Mouse (Mus musculus) heart, embryonic 14.5 days (tissue): Measurements from ENCODE around the gene Ddx56. TPM values are rescaled to one million over a fixed set of nuclear protein-coding genes. Genes with fewer than 3 reads are reported as not detected.

ENCODE experiments used
- ATAC-seq: fragments of 200-750 bp; cut with Nextera tagmentation; 2 replicates; pipeline ENCODE4 v1.8.0; 2017; ENCODE audit warnings: low read depth, moderate TSS enrichment; ENCODE audit not compliant: insufficient number of reproducible peaks, insufficient read depth, low FRiP score
- H3K27ac ChIP-seq, 2 experiments: fragments of 200-500 bp in 1 of 2; fragments of 300-500 bp in 1 of 2; sonication (generic) in 1 of 2; replicated peaks in 1 of 2; 2 replicates each; pipeline ENCODE4 v1.5.1; 2012 to 2014; ENCODE audit warnings: low read depth in 2 of 2, low read length in 2 of 2, control low read depth in 1 of 2, mild to moderate bottlenecking in 1 of 2, mixed read lengths in 1 of 2; ENCODE audit not compliant: control insufficient read depth in 1 of 2, insufficient read depth in 1 of 2
- H3K27me3 ChIP-seq: fragments of 300-500 bp; sonication (generic); 2 replicates; pipeline ENCODE4 v1.6.1; 2014; ENCODE audit warnings: mild to moderate bottlenecking, low read length, control low read depth; ENCODE audit not compliant: control insufficient read depth, insufficient read depth
- H3K36me3 ChIP-seq: fragments of 300-500 bp; sonication (generic); 2 replicates; pipeline ENCODE4 v1.6.1; 2014; ENCODE audit warnings: mild to moderate bottlenecking, control low read depth, low read length, mixed read lengths; ENCODE audit not compliant: control insufficient read depth, insufficient read depth
- H3K4me1 ChIP-seq, 2 experiments: fragments of 200-500 bp in 1 of 2; fragments of 300-500 bp in 1 of 2; sonication (generic) in 1 of 2; 2 replicates each; pipeline ENCODE4 v1.6.1; 2012 to 2014; ENCODE audit warnings: low read length in 2 of 2, control low read depth in 1 of 2, mixed read lengths in 1 of 2; ENCODE audit not compliant: control insufficient read depth in 2 of 2, insufficient read depth in 2 of 2
- H3K4me2 ChIP-seq: fragments of 300-500 bp; sonication (generic); 2 replicates; pipeline ENCODE4 v1.6.1; 2014; ENCODE audit warnings: mild to moderate bottlenecking, low read length
- H3K4me3 ChIP-seq, 2 experiments: fragments of 200-500 bp in 1 of 2; fragments of 300-500 bp in 1 of 2; sonication (generic) in 1 of 2; 2 replicates each; pipeline ENCODE4 v1.5.1; 2012 to 2014; ENCODE audit warnings: low read length in 2 of 2, mild to moderate bottlenecking in 2 of 2, control low read depth in 1 of 2, low read depth in 1 of 2, moderate library complexity in 1 of 2; ENCODE audit not compliant: control insufficient read depth in 1 of 2, insufficient read depth in 1 of 2
- H3K9ac ChIP-seq: fragments of 300-500 bp; sonication (generic); 2 replicates; pipeline ENCODE4 v1.6.1; 2014; ENCODE audit warnings: mild to moderate bottlenecking, low read length
- H3K9me3 ChIP-seq: fragments of 300-500 bp; sonication (generic); 2 replicates; pipeline ENCODE4 v1.6.1; 2016; ENCODE audit warnings: low read length, control low read depth; ENCODE audit not compliant: control insufficient read depth
- WGBS: fragments of 180-500 bp; shearing (Covaris S2); extraction: QIAGEN DNeasy Blood & Tissue Kit; methylation state at CpG from one replicate; pipeline ENCODE4 v1.1.7; 2014; 5-methylcytosine and 5-hydroxymethylcytosine counted together
- polyA plus RNA-seq: library from polyadenylated mRNA; unstranded; fragments of >200 nt; fragmentation: Nextera tagmentation; extraction: Ambion mirVana; gene quantifications from 2 replicates; pipeline ENCODE4 v1.2.1, GENCODE M21; 2014

Ddx56 gene
- polyA plus RNA-seq, 1 experiment from 2014 or later: 55.0 TPM

DNA sequence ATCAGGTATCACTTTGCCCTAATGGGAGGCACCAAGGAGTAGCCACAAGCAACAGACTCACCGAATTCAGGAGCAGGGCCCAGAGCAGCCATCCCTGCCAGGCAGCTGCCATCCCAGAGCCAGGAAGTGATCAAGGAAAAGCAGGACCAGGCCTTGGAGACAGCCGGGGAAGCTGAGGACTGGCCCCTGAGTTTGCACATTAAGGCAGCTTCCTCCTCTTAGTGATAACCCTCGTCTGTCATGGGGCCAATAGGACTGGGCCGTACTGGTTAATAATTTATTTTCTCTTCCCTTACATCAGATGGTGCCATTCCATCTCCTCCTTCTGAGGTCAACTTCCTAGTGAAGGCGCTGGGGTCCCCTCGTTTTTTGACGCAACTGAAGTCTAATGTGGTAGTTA, 37.6 kb downstream of the Ddx56 start, which contains the start of gene Npc1l1:
Npc1l1 (minus strand) TSS at position 132 of the 400 bp plus-strand sequence.
- Histone ChIP-seq H3K4me1 (no peaks in the 10 kb centered on the region), H3K4me2 (no peak within 1 kb of the TSS), H3K36me3 (no peaks in the 10 kb centered on the region), H3K27ac (no peak within 1 kb of the TSS), H3K4me3 (no peak within 1 kb of the TSS), H3K9me3 (0 out of 2 replicates have a peak, but pooled peaks cover 6% of the 10 kb centered on the region), H3K27me3 (no peaks in the 10 kb centered on the region), H3K9ac (no peak within 1 kb of the TSS)
- no peak for ATAC-seq
- WGBS: 72% methylated on average over 7 of the region's 7 CpGs

DNA sequence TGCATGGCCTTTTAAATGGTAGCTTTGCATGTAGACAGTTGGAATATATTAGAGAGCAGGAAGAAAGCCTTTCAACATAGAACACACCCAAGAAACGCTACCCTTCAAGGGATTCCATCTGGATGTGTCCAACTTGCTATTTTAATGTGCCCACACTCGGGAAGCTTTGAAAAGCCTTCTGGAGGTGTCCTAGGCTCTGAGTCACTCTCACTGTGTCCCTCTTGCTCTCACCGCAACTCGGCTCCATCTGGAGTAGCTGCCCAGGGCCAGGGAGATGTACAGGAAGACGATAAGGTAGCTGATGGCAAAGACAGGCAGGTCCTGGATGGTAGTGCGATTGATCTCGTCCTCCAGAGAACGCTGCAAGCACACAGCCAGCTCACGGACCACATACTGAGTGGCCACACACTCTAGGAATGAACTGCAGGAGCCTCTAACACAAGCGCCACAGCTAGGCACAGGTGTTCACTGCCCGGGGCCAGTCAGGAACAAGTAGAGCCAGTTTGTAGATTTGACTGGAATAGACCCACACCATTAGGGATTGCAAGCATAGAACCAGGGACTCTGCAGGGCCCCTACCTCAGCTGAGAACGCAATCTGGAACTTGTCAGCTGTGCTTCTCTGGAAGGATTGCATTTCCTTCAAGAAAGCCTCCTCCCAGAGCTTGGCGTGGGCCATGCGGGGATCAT, 42.9 kb downstream of the Ddx56 start:
- WGBS: 67% methylated on average over 14 of the region's 14 CpGs
- no peak for ATAC-seq
- H3K9me3 ChIP-seq: no peaks in the 10 kb centered on the region
- H3K27ac ChIP-seq: no peak overlapping the region
- no peak overlapping the region for H3K4me2 ChIP-seq
- H3K4me3 ChIP-seq: no peak overlapping the region
- H3K27me3 ChIP-seq: peaks cover 6% of the 10 kb centered on the region
- H3K4me1 ChIP-seq: no peaks in the 10 kb centered on the region
- no peaks in the 10 kb centered on the region for H3K36me3 ChIP-seq
- no peak overlapping the region for H3K9ac ChIP-seq

DNA sequence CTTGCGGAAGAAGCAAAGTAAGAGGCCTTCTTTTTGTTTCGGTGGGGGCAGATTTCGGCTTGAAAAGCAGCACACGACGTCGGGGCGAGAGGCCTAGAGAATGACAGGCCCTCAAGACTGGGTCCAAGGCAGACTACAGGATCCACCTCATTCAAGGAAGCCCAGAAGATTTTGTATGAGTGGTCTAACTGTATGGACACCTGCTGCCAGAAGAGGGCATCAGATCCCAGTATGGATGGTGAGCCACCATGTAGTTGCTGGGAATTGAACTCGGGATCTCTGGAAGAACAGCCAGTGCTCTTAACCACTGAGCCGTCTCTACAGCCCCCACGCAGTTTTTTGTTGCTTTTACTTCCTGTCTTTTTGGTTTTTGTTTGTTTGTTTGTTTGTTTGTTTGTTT, 45.4 kb downstream of the Ddx56 start:
- Histone ChIP-seq H3K9ac (no peak overlapping the region), H3K36me3 (no peaks in the 10 kb centered on the region), H3K9me3 (no peaks in the 10 kb centered on the region), H3K4me3 (no peak overlapping the region), H3K4me1 (no peaks in the 10 kb centered on the region), H3K4me2 (no peak overlapping the region), H3K27me3 (peaks cover 9% of the 10 kb centered on the region), H3K27ac (no peak overlapping the region)
- ATAC-seq: no peak
- 93% methylated on average over 10 of the region's 10 CpGs for WGBS

GRCm38 (mm10) chr11:6219967-6220366, 47.6 kb downstream of the Ddx56 start:
- no peak for ATAC-seq
- peaks cover 9% of the 10 kb centered on the region for H3K27me3 ChIP-seq
- H3K9me3 ChIP-seq: no peaks in the 10 kb centered on the region
- H3K27ac ChIP-seq: no peak overlapping the region
- H3K36me3 ChIP-seq: no peaks in the 10 kb centered on the region
- H3K4me1 ChIP-seq: 0 out of 4 replicates have a peak, but pooled peaks cover 0 to 3% of the 10 kb centered on the region in 2 experiments
- H3K4me2 ChIP-seq: no peak overlapping the region
- no peak overlapping the region for H3K9ac ChIP-seq
- 84% methylated on average over 6 of the region's 6 CpGs for WGBS
- no peak overlapping the region for H3K4me3 ChIP-seq

- no peak for ATAC-seq
Observed at GRCm38 (mm10) chr11:6218189-6218896, 49.2 kb downstream of the Ddx56 start.

GRCm38 (mm10) chr11:6216834-6217233, 50.7 kb downstream of the Ddx56 start:
- Histone ChIP-seq H3K36me3 (no peaks in the 10 kb centered on the region), H3K4me3 (no peak overlapping the region), H3K4me2 (no peak overlapping the region), H3K4me1 (0 out of 4 replicates have a peak, but pooled peaks cover 0 to 3% of the 10 kb centered on the region in 2 experiments), H3K9ac (no peak overlapping the region), H3K27me3 (peaks cover 4% of the 10 kb centered on the region; the same call in 1 of the 2 replicates), H3K27ac (no peak overlapping the region), H3K9me3 (no peaks in the 10 kb centered on the region)
- ATAC-seq: no peak
- WGBS: 33% methylated on average over 3 of the region's 3 CpGs

More at GRCm38 (mm10) chr11:6218189-6218896, 49.2 kb downstream of the Ddx56 start:
- WGBS: 70% methylated on average over 11 of the region's 11 CpGs
- no peaks in the 10 kb centered on the region for H3K9me3 ChIP-seq
- H3K4me3 ChIP-seq: no peak overlapping the region
- H3K36me3 ChIP-seq: no peaks in the 10 kb centered on the region
- H3K9ac ChIP-seq: no peak overlapping the region
- no peak overlapping the region for H3K4me2 ChIP-seq
- H3K27ac ChIP-seq: no peak overlapping the region
- peaks cover 9% of the 10 kb centered on the region for H3K27me3 ChIP-seq
- H3K4me1 ChIP-seq: 0 out of 4 replicates have a peak, but pooled peaks cover 0 to 3% of the 10 kb centered on the region in 2 experiments
